Mouse (Mus musculus): Measurements from ENCODE around the gene Idh3a. TPM values are rescaled to one million over a fixed set of nuclear protein-coding genes. Genes with fewer than 3 reads are reported as not detected.

Gene Idh3a
- total and polyA plus RNA-seq, 3 experiments = 160 to 282 (median 205) TPM

GRCm38 (mm10) chr9:54645530-54645929 is 59.4 kb downstream of the Idh3a start:
- no peak overlapping the region for H3K27ac ChIP-seq (ENCODE audit: control insufficient read depth, low read depth, low read length)
- no peak overlapping the region for H3K9ac ChIP-seq (ENCODE audit: control insufficient read depth, low read depth, low read length, poor library complexity, severe bottlenecking)
- peaks cover 10 to 24% of the 10 kb centered on the region in 2 experiments for H3K4me1 ChIP-seq (ENCODE audit: control insufficient read depth in 1 of 2, insufficient read depth in 2 of 2, low read length in 2 of 2)
- no peak overlapping the region for H3K4me3 ChIP-seq (ENCODE audit: control insufficient read depth in 1 of 2, insufficient read depth in 1 of 2, low read depth in 2 of 2, low read length in 2 of 2)
- no peak for DNase-seq (ENCODE audit: low read depth, low spot score)
- H3K36me3 ChIP-seq (ENCODE audit: control insufficient read depth in 1 of 2, insufficient read depth in 2 of 2, low read length in 2 of 2) = peaks cover 0 to 22% of the 10 kb centered on the region in 2 experiments; a peak in 2 of 4 replicates
- no peaks in the 10 kb centered on the region for H3K27me3 ChIP-seq (ENCODE audit: control insufficient read depth in 1 of 2, insufficient read depth in 2 of 2, low read length in 2 of 2)
- TF ChIP-seq GATA1 (IDR thresholded peaks at IDR 0.05; ENCODE audit: low read depth, low read length) (no peak), HCFC1 (IDR thresholded peaks at IDR 0.05; ENCODE audit: low read depth, low read length) (no peak), POLR2A (IDR thresholded peaks at IDR 0.05; ENCODE audit: control insufficient read depth in 1 of 2, insufficient read depth in 1 of 2, low read depth in 1 of 2, low read length in 2 of 2, poor library complexity in 1 of 2) (no peak), UBTF (IDR thresholded peaks at IDR 0.05; ENCODE audit: borderline replicate concordance, insufficient read depth, low read depth, low read length) (no peak), BHLHE40 (IDR thresholded peaks at IDR 0.05; ENCODE audit: borderline replicate concordance, low read depth, low read length) (no peak), MAX (IDR thresholded peaks at IDR 0.05; ENCODE audit: low read length) (no peak), ZKSCAN1 (IDR thresholded peaks at IDR 0.05; ENCODE audit: low read depth, low read length) (no peak), TBP (IDR thresholded peaks at IDR 0.05; ENCODE audit: low read depth, low read length) (no peak), USF2 (IDR thresholded peaks at IDR 0.05; ENCODE audit: borderline replicate concordance in 1 of 2, insufficient read depth in 1 of 2, low read depth in 1 of 2, low read length in 2 of 2) (no peak), RCOR1 (IDR thresholded peaks at IDR 0.05; ENCODE audit: low read depth, low read length) (no peak)
- no peaks in the 10 kb centered on the region for H3K9me3 ChIP-seq (replicated peaks; ENCODE audit: insufficient read depth, low read length)
- H3K79me2 ChIP-seq (ENCODE audit: control insufficient read depth, insufficient read depth, low read length, poor library complexity) = no peaks in the 10 kb centered on the region

GRCm38 (mm10) chr9:54646252-54646651 is 60.1 kb downstream of the Idh3a start:
- H3K4me1 ChIP-seq (ENCODE audit: control insufficient read depth in 1 of 2, insufficient read depth in 2 of 2, low read length in 2 of 2) = peaks cover 10 to 24% of the 10 kb centered on the region in 2 experiments
- DNase-seq (ENCODE audit: low read depth, low spot score) = no peak
- H3K27ac ChIP-seq (ENCODE audit: control insufficient read depth, low read depth, low read length) = no peak overlapping the region

GRCm38 (mm10) chr9:54647456-54647855 is 61.3 kb downstream of the Idh3a start:
- peaks cover 6 to 19% of the 10 kb centered on the region in 2 experiments for H3K4me1 ChIP-seq (ENCODE audit: control insufficient read depth in 1 of 2, insufficient read depth in 2 of 2, low read length in 2 of 2)
- H3K4me3 ChIP-seq (ENCODE audit: control insufficient read depth in 1 of 2, insufficient read depth in 1 of 2, low read depth in 2 of 2, low read length in 2 of 2) = no peak overlapping the region
- no peaks in the 10 kb centered on the region for H3K79me2 ChIP-seq (ENCODE audit: control insufficient read depth, insufficient read depth, low read length, poor library complexity)
- no peak for DNase-seq (ENCODE audit: low read depth, low spot score)
- no peaks in the 10 kb centered on the region for H3K27me3 ChIP-seq (ENCODE audit: control insufficient read depth in 1 of 2, insufficient read depth in 2 of 2, low read length in 2 of 2)
- peaks cover 0 to 11% of the 10 kb centered on the region in 2 experiments; a peak in 2 of 4 replicates for H3K36me3 ChIP-seq (ENCODE audit: control insufficient read depth in 1 of 2, insufficient read depth in 2 of 2, low read length in 2 of 2)
- H3K27ac ChIP-seq (ENCODE audit: control insufficient read depth, low read depth, low read length) = no peak overlapping the region
- H3K9me3 ChIP-seq (replicated peaks; ENCODE audit: insufficient read depth, low read length) = no peaks in the 10 kb centered on the region
- H3K9ac ChIP-seq (ENCODE audit: control insufficient read depth, low read depth, low read length, poor library complexity, severe bottlenecking) = no peak overlapping the region
- TF ChIP-seq ZC3H11A (IDR thresholded peaks at IDR 0.05; ENCODE audit: low read depth, low read length) (no peak), ETS1 (IDR thresholded peaks at IDR 0.05; ENCODE audit: low read depth, low read length) (no peak), MXI1 (IDR thresholded peaks at IDR 0.05; ENCODE audit: low read depth, low read length) (no peak), ELF1 (IDR thresholded peaks at IDR 0.05; ENCODE audit: low read depth, low read length) (no peak), MAX (IDR thresholded peaks at IDR 0.05; ENCODE audit: low read length) (no peak), POLR2AphosphoS5 (IDR thresholded peaks at IDR 0.05; ENCODE audit: borderline replicate concordance, low read depth, low read length) (no peak), RAD21 (IDR thresholded peaks at IDR 0.05; ENCODE audit: low read depth, low read length) (no peak), UBTF (IDR thresholded peaks at IDR 0.05; ENCODE audit: borderline replicate concordance, insufficient read depth, low read depth, low read length) (no peak), HCFC1 (IDR thresholded peaks at IDR 0.05; ENCODE audit: low read depth, low read length) (no peak), GABPA (IDR thresholded peaks at IDR 0.05; ENCODE audit: low read depth, low read length) (no peak), RCOR1 (IDR thresholded peaks at IDR 0.05; ENCODE audit: low read depth, low read length) (no peak), NELFE (IDR thresholded peaks at IDR 0.05; ENCODE audit: low read depth, low read length) (no peak), POLR2A (IDR thresholded peaks at IDR 0.05; ENCODE audit: control insufficient read depth in 1 of 2, insufficient read depth in 1 of 2, low read depth in 1 of 2, low read length in 2 of 2, poor library complexity in 1 of 2) (no peak), EP300 (IDR thresholded peaks at IDR 0.05; ENCODE audit: low read depth in 1 of 2, low read length in 2 of 2) (no peak), ZNF384 (IDR thresholded peaks at IDR 0.05; ENCODE audit: low read depth, low read length) (no peak)

More at GRCm38 (mm10) chr9:54646252-54646651, 60.1 kb downstream of the Idh3a start:
- H3K79me2 ChIP-seq (ENCODE audit: control insufficient read depth, insufficient read depth, low read length, poor library complexity) = no peaks in the 10 kb centered on the region
- peaks cover 0 to 22% of the 10 kb centered on the region in 2 experiments; a peak in 2 of 4 replicates for H3K36me3 ChIP-seq (ENCODE audit: control insufficient read depth in 1 of 2, insufficient read depth in 2 of 2, low read length in 2 of 2)
- no peaks in the 10 kb centered on the region for H3K27me3 ChIP-seq (ENCODE audit: control insufficient read depth in 1 of 2, insufficient read depth in 2 of 2, low read length in 2 of 2)
- H3K9me3 ChIP-seq (replicated peaks; ENCODE audit: insufficient read depth, low read length) = no peaks in the 10 kb centered on the region
- no peak overlapping the region for H3K4me3 ChIP-seq (ENCODE audit: control insufficient read depth in 1 of 2, insufficient read depth in 1 of 2, low read depth in 2 of 2, low read length in 2 of 2)
- TF ChIP-seq CHD1 (IDR thresholded peaks at IDR 0.05; ENCODE audit: low read depth, low read length) (no peak), RCOR1 (IDR thresholded peaks at IDR 0.05; ENCODE audit: low read depth, low read length) (no peak), BHLHE40 (IDR thresholded peaks at IDR 0.05; ENCODE audit: borderline replicate concordance, low read depth, low read length) (no peak)
- no peak overlapping the region for H3K9ac ChIP-seq (ENCODE audit: control insufficient read depth, low read depth, low read length, poor library complexity, severe bottlenecking)

Measured in MEL (cell line).